Mouse (Mus musculus): ENCODE results near the gene Ofcc1. TPM values are rescaled to one million over a fixed set of nuclear protein-coding genes. Genes with fewer than 3 reads are reported as not detected.

Gene Ofcc1
- polyA plus RNA-seq, 2 experiments = 0.08 TPM; not detected in 1

GRCm38 (mm10) chr13:40070004-40070403 lies 291.2 kb downstream of the Ofcc1 start:
- no peak overlapping the region for H3K4me2 ChIP-seq (replicated peaks; ENCODE audit: low read depth, low read length, severe bottlenecking)
- H3K36me3 ChIP-seq (ENCODE audit: control insufficient read depth, insufficient read depth, low read length) = no peaks in the 10 kb centered on the region
- no peaks in the 10 kb centered on the region for H3K4me1 ChIP-seq (ENCODE audit: control insufficient read depth, insufficient read depth, low read length)
- H3K9me3 ChIP-seq (ENCODE audit: control insufficient read depth, low read length) = no peaks in the 10 kb centered on the region
- TF ChIP-seq POLR2A (IDR thresholded peaks at IDR 0.05; ENCODE audit: borderline replicate concordance, extremely low read depth, insufficient read depth, insufficient read length) = no peak
- H3K27me3 ChIP-seq (ENCODE audit: control insufficient read depth, insufficient read depth, low read length) = no peaks in the 10 kb centered on the region
- 67% methylated on average over 1 of the region's 1 CpGs for WGBS
- H3K4me3 ChIP-seq (replicated peaks; ENCODE audit: low read length) = no peak overlapping the region
- DNase-seq (ENCODE audit: low spot score) (no peak), ATAC-seq (ENCODE audit: low FRiP score, low read depth) (no peak)
- no peak overlapping the region for H3K9ac ChIP-seq (ENCODE audit: low read depth, low read length, severe bottlenecking)
- no peak overlapping the region for H3K27ac ChIP-seq (replicated peaks; ENCODE audit: low read depth, low read length)

- no peak overlapping the region for H3K9ac ChIP-seq (ENCODE audit: low read depth, low read length, severe bottlenecking)
- no peak for DNase-seq (ENCODE audit: low spot score)
- no peaks in the 10 kb centered on the region for H3K4me1 ChIP-seq (ENCODE audit: control insufficient read depth, insufficient read depth, low read length)
- no peak for ATAC-seq (ENCODE audit: low FRiP score, low read depth)
- H3K36me3 ChIP-seq (ENCODE audit: control insufficient read depth, insufficient read depth, low read length) = no peaks in the 10 kb centered on the region
- WGBS = 88% methylated on average over 5 of the region's 5 CpGs
- H3K4me3 ChIP-seq (replicated peaks; ENCODE audit: low read length) = no peak overlapping the region
- H3K4me2 ChIP-seq (replicated peaks; ENCODE audit: low read depth, low read length, severe bottlenecking) = no peak overlapping the region
- H3K9me3 ChIP-seq (ENCODE audit: control insufficient read depth, low read length) = no peaks in the 10 kb centered on the region
- no peak overlapping the region for H3K27ac ChIP-seq (replicated peaks; ENCODE audit: low read depth, low read length)
- H3K27me3 ChIP-seq (ENCODE audit: control insufficient read depth, insufficient read depth, low read length) = no peaks in the 10 kb centered on the region
- TF ChIP-seq POLR2A (IDR thresholded peaks at IDR 0.05; ENCODE audit: borderline replicate concordance, extremely low read depth, insufficient read depth, insufficient read length) = no peak
These were observed 300.0 kb downstream of the Ofcc1 start for GRCm38 (mm10) chr13:40061281-40061680.

- ATAC-seq (ENCODE audit: low FRiP score, low read depth) (no peak), DNase-seq (ENCODE audit: low spot score) (no peak)
- TF ChIP-seq POLR2A (IDR thresholded peaks at IDR 0.05; ENCODE audit: borderline replicate concordance, extremely low read depth, insufficient read depth, insufficient read length) = no peak
- Histone ChIP-seq H3K9ac (ENCODE audit: low read depth, low read length, severe bottlenecking) (no peak overlapping the region), H3K4me2 (replicated peaks; ENCODE audit: low read depth, low read length, severe bottlenecking) (no peak overlapping the region), H3K36me3 (ENCODE audit: control insufficient read depth, insufficient read depth, low read length) (no peaks in the 10 kb centered on the region), H3K9me3 (ENCODE audit: control insufficient read depth, low read length) (0 out of 2 replicates have a peak, but pooled peaks cover 4% of the 10 kb centered on the region), H3K27ac (replicated peaks; ENCODE audit: low read depth, low read length) (no peak overlapping the region), H3K27me3 (ENCODE audit: control insufficient read depth, insufficient read depth, low read length) (no peaks in the 10 kb centered on the region), H3K4me3 (replicated peaks; ENCODE audit: low read length) (no peak overlapping the region), H3K4me1 (ENCODE audit: control insufficient read depth, insufficient read depth, low read length) (no peaks in the 10 kb centered on the region)
- WGBS = 85% methylated on average over 2 of the region's 2 CpGs
These were observed 323.4 kb downstream of the Ofcc1 start for GRCm38 (mm10) chr13:40037881-40038280.

GRCm38 (mm10) chr13:40036981-40037765 lies 324.1 kb downstream of the Ofcc1 start:
- H3K4me3 ChIP-seq (replicated peaks; ENCODE audit: low read length) = no peak overlapping the region
- no peak overlapping the region for H3K27ac ChIP-seq (replicated peaks; ENCODE audit: low read depth, low read length)
- no peaks in the 10 kb centered on the region for H3K36me3 ChIP-seq (ENCODE audit: control insufficient read depth, insufficient read depth, low read length)
- 0 out of 2 replicates have a peak, but pooled peaks cover 4% of the 10 kb centered on the region for H3K9me3 ChIP-seq (ENCODE audit: control insufficient read depth, low read length)
- no peak for TF ChIP-seq POLR2A (IDR thresholded peaks at IDR 0.05; ENCODE audit: borderline replicate concordance, extremely low read depth, insufficient read depth, insufficient read length)
- no peaks in the 10 kb centered on the region for H3K27me3 ChIP-seq (ENCODE audit: control insufficient read depth, insufficient read depth, low read length)
- H3K4me2 ChIP-seq (replicated peaks; ENCODE audit: low read depth, low read length, severe bottlenecking) = no peak overlapping the region
- H3K4me1 ChIP-seq (ENCODE audit: control insufficient read depth, insufficient read depth, low read length) = no peaks in the 10 kb centered on the region
- no peak overlapping the region for H3K9ac ChIP-seq (ENCODE audit: low read depth, low read length, severe bottlenecking)
- no peak for DNase-seq (ENCODE audit: low spot score)
- WGBS = 84% methylated on average over 17 of the region's 17 CpGs
- ATAC-seq (ENCODE audit: low FRiP score, low read depth) = no peak

- 90% methylated on average over 1 of the region's 1 CpGs for WGBS
- H3K9ac ChIP-seq (ENCODE audit: low read depth, low read length, severe bottlenecking) = no peak overlapping the region
- H3K4me1 ChIP-seq (ENCODE audit: control insufficient read depth, insufficient read depth, low read length) = no peaks in the 10 kb centered on the region
- DNase-seq (ENCODE audit: low spot score) = no peak
- H3K9me3 ChIP-seq (ENCODE audit: control insufficient read depth, low read length) = no peaks in the 10 kb centered on the region
- no peak overlapping the region for H3K27ac ChIP-seq (replicated peaks; ENCODE audit: low read depth, low read length)
- no peak overlapping the region for H3K4me2 ChIP-seq (replicated peaks; ENCODE audit: low read depth, low read length, severe bottlenecking)
- TF ChIP-seq POLR2A (IDR thresholded peaks at IDR 0.05; ENCODE audit: borderline replicate concordance, extremely low read depth, insufficient read depth, insufficient read length) = no peak
- ATAC-seq (ENCODE audit: low FRiP score, low read depth) = no peak
- H3K27me3 ChIP-seq (ENCODE audit: control insufficient read depth, insufficient read depth, low read length) = no peaks in the 10 kb centered on the region
- H3K4me3 ChIP-seq (replicated peaks; ENCODE audit: low read length) = no peak overlapping the region
- H3K36me3 ChIP-seq (ENCODE audit: control insufficient read depth, insufficient read depth, low read length) = no peaks in the 10 kb centered on the region
These were observed 331.8 kb downstream of the Ofcc1 start for GRCm38 (mm10) chr13:40029426-40029825.
